Mouse (Mus musculus): ENCODE measurements around the gene Ch25h. TPM values are rescaled to one million over a fixed set of nuclear protein-coding genes. Genes with fewer than 3 reads are reported as not detected.

The Ch25h gene
- total RNA-seq, 2 experiments from 2014 or later = 0.47 to 0.53 TPM

DNA sequence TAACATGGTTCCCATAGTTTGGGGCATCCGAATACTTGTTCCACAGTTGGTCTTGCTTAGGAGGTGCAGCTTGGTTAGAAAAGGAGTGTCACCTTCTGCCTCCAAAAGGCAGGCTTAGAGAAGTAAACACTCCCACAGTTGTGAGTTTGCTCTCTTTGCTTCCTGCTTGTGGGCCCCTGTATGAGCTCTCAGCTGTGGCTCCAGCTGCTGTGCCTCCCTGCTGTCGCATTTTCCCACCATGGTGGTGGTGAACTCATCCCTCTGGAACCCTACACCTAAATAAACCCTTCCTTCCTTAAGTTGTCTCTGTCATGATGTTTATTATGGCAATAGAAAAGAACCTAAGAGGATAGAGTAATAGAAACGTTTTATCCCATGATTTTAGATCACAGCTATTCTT lies 6.2 kb downstream of the Ch25h start:
- no peak for DNase-seq (ENCODE audit: low spot score in 2 of 2)

DNA sequence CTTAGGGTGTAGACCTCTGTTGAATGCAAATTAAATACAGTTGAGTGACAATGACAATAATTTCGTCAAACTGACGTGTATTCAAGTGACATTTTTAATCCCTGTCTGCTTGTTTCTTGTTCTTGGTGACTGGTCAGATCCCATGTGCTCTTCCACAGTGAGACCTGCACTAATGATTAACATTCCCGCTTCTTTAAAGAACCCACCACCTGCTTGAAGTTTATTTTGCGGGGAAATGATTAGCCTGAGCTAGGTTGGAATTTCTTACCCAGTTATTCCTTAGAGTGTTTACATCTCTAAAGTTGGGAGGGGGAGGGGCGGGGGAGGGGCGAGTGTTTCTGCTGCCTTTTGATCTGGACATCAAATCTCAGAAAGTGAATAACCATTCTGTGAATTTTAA lies 6.7 kb downstream of the Ch25h start:
- no peak for DNase-seq (ENCODE audit: low spot score in 2 of 2)

DNA sequence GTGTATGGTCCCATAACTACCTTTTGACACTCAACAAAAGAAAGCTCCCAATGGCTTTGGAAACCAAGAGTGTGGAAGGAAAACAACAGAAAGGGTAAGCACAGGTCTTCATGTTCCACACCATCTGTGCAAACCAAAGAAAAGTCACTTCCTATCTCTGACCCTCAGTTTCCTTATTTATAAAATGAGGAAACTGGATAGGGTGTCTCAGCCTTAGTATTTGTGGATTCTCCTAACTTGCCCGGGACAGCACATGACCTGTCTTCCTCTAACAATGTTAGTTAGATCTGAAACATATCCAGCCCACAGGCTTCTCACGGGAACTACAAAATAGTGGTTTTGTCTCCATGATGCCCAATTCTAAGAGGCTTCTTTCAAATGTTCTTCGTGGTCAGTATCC lies 10.5 kb downstream of the Ch25h start:
- DNase-seq (ENCODE audit: low spot score in 2 of 2) = no peak

DNA sequence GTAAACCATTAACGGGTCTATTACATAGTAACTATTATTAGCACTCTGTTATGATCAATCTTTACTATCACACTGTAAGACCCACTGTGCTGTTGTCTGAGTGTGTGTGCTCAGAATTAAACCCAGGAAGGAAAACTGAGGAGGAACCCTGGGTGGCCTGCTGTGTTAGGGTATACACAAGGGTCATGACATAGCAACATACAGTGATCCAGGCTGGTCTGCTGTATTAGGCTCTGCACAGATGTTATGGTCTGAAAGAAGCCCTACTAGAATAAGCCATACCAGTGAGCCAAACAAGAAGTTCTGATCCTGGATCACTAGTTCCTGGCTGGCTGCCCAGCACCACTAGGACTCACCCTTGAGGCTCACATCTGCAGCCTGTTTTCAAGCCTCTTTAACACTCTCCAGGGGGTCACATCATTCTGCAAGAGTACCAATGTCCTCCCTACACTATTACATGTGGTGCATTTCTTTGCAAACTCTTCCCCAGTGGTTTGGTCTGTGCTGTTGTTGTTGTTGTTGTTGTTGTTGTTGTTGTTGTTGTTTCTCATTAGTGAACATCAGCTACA lies 13.4 kb downstream of the Ch25h start:
- DNase-seq (ENCODE audit: low spot score in 2 of 2) = no peak

DNA sequence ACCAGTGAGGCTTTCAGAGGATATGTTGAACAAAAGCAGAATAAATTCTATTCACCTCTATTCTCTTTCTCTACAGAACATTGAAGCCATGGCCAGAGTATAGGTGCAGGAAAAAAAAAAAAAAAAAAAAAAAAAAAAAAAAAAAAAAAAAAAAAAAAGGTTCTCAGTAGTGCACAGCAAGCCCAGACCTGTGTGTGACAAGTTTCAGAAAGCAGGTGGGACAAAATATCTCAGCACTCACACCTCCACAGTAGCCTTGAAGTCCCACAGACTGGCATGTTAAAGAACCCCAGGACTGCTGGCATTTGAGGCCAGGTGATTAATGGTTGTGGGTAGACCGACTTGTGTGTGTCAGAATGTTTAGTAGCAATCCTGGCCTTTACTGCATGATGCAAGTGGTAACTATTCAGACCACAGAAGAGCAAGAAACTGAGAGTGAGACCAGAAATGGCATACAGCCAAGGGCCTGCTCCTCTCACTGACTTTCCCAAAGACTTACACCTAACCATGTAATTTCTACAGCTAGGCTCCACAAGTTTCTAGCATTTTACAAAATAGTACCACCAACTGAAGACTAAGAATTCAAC lies 24.1 kb downstream of the Ch25h start:
- no peak for DNase-seq (ENCODE audit: low spot score in 2 of 2)

DNA sequence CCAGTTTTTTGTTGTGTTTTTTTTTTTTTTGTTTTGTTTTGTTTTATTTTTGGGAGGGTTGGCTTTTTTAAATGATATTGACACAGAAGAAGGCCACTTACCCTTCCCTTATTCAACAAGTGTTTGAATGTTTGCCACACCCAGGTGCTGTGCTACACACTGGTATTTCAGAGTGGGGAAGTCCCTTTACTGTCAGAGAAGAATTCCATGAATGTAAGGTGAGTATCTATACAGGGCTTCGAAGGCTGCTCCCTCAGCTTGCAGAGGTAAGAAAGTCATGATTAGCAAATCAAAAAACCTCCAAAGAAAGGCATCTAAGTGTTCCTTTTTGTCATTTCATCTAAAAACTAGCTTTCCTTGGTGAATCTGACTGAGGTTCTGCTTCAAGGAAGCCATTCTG lies 26.1 kb downstream of the Ch25h start:
- no peak for DNase-seq (ENCODE audit: low spot score in 2 of 2)

DNA sequence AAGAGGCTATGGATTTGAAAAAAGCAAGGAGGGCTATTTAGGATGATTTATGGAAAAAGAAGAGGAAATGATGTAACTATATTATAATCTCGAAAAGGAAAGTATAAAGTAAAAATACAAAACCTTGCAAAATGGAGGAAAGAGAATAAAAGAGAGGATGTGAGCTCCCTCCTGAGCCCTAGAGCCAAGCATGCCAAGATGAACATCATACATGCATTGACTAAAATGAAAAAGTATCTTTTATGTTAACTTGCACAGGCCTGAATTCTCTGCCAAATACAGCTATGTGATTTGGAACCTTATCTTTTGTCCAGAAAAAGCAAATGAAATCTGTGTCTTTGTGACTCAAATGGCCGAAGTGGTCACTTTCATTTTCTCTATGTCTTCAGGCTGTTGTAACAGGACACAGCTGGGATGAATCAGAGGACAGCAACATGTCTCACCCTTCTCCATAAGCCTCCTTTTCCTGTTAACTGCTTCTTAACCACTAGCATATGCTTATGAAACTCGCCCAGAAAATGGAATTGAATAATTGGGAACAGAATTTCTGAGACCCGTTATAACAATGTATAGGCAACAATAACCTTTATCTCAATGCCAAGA lies 29.5 kb downstream of the Ch25h start:
- DNase-seq (ENCODE audit: low spot score in 2 of 2) = no peak

DNA sequence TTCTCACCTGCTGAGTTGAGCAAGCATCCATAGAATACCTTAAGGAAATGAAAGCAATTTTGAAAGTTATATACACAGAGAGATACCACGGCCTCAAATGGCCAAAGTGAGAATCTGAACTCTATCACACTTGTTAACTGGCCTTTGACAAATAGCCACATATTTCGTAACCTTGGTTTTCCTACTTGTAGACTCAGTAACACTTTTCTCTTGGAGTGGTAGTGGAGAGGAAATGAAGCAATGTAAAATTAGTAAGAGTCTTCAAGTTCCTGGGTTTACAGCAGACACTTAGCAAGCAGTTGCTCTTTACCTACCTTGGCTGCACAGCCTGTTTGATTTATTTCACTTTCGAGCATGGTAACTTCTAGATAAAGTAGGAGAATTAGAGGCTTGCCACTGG lies 30.2 kb downstream of the Ch25h start:
- no peak for DNase-seq (ENCODE audit: low spot score in 2 of 2)

DNA sequence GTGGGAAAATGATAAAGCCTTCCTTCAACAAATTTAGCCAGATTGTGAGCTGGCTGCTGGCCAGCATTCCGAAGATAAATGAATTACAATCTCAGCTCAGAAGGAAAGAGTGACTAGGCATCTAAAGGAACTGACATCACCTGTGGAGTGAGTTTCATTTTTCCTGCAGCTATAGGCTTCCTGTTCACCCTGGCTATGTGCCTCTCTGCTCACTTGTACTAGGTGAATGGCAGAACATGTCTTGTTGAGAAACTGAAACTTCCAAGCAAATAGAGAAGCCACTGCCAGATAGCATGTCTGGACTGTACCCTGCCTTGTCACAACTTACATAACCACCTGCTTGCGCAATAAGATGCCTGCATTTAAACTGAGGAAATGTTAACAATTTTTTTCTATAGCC lies 33.0 kb downstream of the Ch25h start:
- no peak for DNase-seq (ENCODE audit: low spot score in 2 of 2)

DNA sequence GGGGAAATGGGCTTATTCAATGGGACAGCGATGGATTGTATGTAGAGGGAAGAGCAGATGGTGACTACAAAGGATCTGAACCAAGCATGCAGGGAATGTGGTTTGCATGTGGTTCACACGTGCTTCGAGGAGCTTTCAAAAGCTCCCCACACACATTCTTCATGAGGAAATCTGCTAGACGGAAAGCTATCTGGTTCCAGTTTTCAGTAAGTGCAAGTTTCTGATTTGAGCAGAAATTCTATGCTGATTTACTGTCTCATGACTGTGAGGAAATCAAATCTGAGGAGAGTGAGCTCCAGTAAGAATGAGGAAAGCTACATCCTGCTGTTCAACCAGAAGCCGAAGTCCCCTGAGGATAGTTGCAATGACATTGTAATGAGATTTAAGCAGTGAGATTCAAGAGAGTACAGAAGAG lies 39.8 kb downstream of the Ch25h start:
- DNase-seq (ENCODE audit: low spot score in 2 of 2) = no peak

DNA sequence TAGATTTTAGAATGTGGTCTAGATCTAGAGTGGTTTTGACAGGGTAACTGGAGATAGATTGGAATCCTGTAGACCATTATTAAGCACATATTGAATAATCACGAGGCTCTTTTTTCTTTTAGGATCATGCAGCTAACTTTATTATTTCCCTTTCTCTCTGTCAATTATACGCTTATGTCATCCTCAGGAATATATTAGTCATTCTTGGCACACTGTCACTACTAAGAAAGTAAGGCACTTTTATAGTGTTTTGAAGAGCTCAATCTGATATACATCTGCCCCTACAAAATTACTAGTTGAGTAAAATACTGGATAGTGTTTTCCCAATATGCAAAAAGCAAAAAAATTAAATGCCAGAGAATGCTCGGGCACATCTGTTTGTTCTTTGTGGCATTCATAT lies 43.6 kb downstream of the Ch25h start:
- DNase-seq (ENCODE audit: low spot score in 2 of 2) = no peak

DNA sequence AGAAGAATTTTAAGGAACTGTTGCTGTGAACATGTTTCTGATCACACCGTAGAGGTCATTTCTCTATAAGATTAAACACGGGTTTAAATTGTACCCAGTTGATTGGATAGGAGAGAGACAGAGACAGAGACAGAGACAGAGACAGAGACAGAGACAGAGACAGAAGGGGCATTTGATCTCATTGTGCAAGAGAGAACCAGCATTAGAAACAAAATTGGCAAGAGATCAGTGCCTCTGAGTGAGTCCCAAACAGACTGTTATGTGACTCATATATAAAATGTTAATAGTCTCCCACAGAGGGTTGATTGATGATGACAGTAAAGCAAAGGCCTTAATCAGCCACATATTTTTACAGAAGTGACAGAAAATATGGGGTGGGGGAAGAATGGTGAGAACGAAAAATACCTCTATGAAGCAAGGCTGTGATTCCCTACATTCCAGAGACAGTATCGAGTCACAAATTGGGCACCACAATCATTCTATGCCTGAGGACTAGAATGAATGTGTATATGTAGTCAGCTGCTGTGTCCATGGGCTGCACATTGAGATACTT lies 51.1 kb downstream of the Ch25h start:
- DNase-seq (ENCODE audit: low spot score in 2 of 2) = no peak

Other genes with a start within 250 kb of the Ch25h start
- gene Acta2, start 219.6 kb downstream of the Ch25h start, total RNA-seq (2021) = 10 to 100 TPM; 16.2 to 21.5 TPM
- 1 to 10 TPM in 1 of 2 experiments, not detected in 1; 1.2 TPM for gene Fas, start 184.5 kb downstream of the Ch25h start, total RNA-seq (2021)
- gene Lipa, start 52.3 kb upstream of the Ch25h start, total RNA-seq (2021) = 10 to 100 TPM; 13.8 to 14.2 TPM
- gene Ifit2, start 75.5 kb upstream of the Ch25h start, total RNA-seq (2021) = 1 to 10 TPM; 4.0 to 4.2 TPM
- 1 to 10 TPM in 1 of 2 experiments, under 1 TPM in 1; 0.66 to 1.3 TPM for gene Ifit3, start 108.4 kb upstream of the Ch25h start, total RNA-seq (2021)
- 1 to 10 TPM; 1.1 to 1.4 TPM for gene Ifit1bl1, start 126.8 kb upstream of the Ch25h start, total RNA-seq (2021)
- under 1 TPM; 0.27 to 0.48 TPM for gene Ifit3b, start 132.8 kb upstream of the Ch25h start, total RNA-seq (2021)
- under 1 TPM; 0.22 to 0.27 TPM for gene Ifit1bl2, start 165.6 kb upstream of the Ch25h start, total RNA-seq (2021)
- under 1 TPM; 0.11 to 0.14 TPM for gene Ifit1, start 165.7 kb upstream of the Ch25h start, total RNA-seq (2021)

Measured in layer of hippocampus, postnatal 10 days (tissue).